Mouse (Mus musculus): ENCODE results near the gene Cops3.

- TF ChIP-seq CTCF (conservative IDR thresholded peaks at IDR 0.05; ENCODE audit: insufficient read depth, insufficient read length, low read depth, low read length) (no peak), POLR2A (IDR thresholded peaks at IDR 0.05; ENCODE audit: low read depth, low read length) (no peak)
Observed at GRCm38 (mm10) chr11:59805256-59805655, 34.4 kb downstream of the Cops3 start.

Data from kidney, adult 2 months (tissue).